Mouse (Mus musculus) cerebellum, adult 2 months (tissue): Measurements from ENCODE around the gene Coro1c.

ENCODE experiments used
- CTCF ChIP-seq: fragments of 200-500 bp; IDR thresholded peaks from 2 replicates; pipeline ENCODE4 v1.5.1; 2011; ENCODE audit warnings: low read depth, mild to moderate bottlenecking, control low read depth, low read length, moderate library complexity, borderline replicate concordance; ENCODE audit not compliant: insufficient read depth
- POLR2A ChIP-seq: fragments of 200-500 bp; IDR thresholded peaks from 2 replicates; pipeline ENCODE4 v1.6.1; 2011; ENCODE audit warnings: low read length, control low read depth, borderline replicate concordance; ENCODE audit not compliant: insufficient read depth

- TF ChIP-seq POLR2A = no peak
- no peak for TF ChIP-seq CTCF
These were observed 80.1 kb downstream of the Coro1c start for GRCm38 (mm10) chr5:113828481-113828880.
